Mouse (Mus musculus) layer of hippocampus, postnatal 25 days (tissue): ENCODE results near the gene Dyx1c1. TPM values are rescaled to one million over a fixed set of nuclear protein-coding genes. Genes with fewer than 3 reads are reported as not detected.

Experiments used
- DNase-seq, 2 experiments: peaks; one replicate each; pipeline ENCODE4 v3.0.0; 2022; ENCODE audit warnings: mixed read lengths in 2 of 2, low spot score in 1 of 2; ENCODE audit errors: extremely low spot score in 1 of 2
- microRNA-seq, 2 experiments: library from miRNA; unstranded; fragments of <30 nt; microRNA quantifications; one replicate each; pipeline ENCODE4 v1.2.0; 2021
- total RNA-seq, 2 experiments: library from RNA; stranded (reverse); gene quantifications; 2 replicates each; pipeline ENCODE4 v1.2.3; 2021

Dyx1c1 gene
- total RNA-seq, 2 experiments from 2014 or later, result 2.0 to 2.5 TPM

- no peak for DNase-seq
Measured at GRCm38 (mm10) chr9:73020566-73021097, 62.0 kb downstream of the Dyx1c1 start.

Small RNA genes lying within 50 kb of the gene (microRNA-seq; reads per million reads assigned to microRNA genes)
- gene Gm27353, result 0 reads per million in 2 experiments

Other genes starting within 250 kb of the Dyx1c1 start
- gene Prtg, start 151.9 kb upstream of the Dyx1c1 start, total RNA-seq, result 1 to 10 TPM; 1.6 to 2.2 TPM
- 10 to 100 TPM; 25.6 to 28.4 TPM for gene Pygo1, start 33.1 kb upstream of the Dyx1c1 start, total RNA-seq
- gene Gm44503, start 67 bp downstream of the Dyx1c1 start, total RNA-seq, result under 1 TPM in 1 of 2 experiments, not detected in 1; 0.25 TPM
- gene Ccpg1os, start 26.6 kb downstream of the Dyx1c1 start, total RNA-seq, result 10 to 100 TPM in 1 of 2 experiments, 1 to 10 TPM in 1; 9.9 to 11.1 TPM
- 100 to 1,000 TPM; 134 to 158 TPM for gene Ccpg1, start 26.6 kb downstream of the Dyx1c1 start, total RNA-seq
- 10 to 100 TPM; 13.7 to 18.1 TPM for gene Pigb, start 81.6 kb downstream of the Dyx1c1 start, total RNA-seq
- gene Rab27a, start 86.1 kb downstream of the Dyx1c1 start, total RNA-seq, result 10 to 100 TPM; 11.4 to 11.9 TPM
- 1 to 10 TPM; 3.9 to 4.6 TPM for gene Khdc3, start 143.1 kb downstream of the Dyx1c1 start, total RNA-seq
- gene Gm20509, start 143.7 kb downstream of the Dyx1c1 start, total RNA-seq, result 1 to 10 TPM in 1 of 2 experiments, under 1 TPM in 1; 0.42 to 1.1 TPM
- 10 to 100 TPM; 61.9 to 64.8 TPM for gene Rsl24d1, start 154.6 kb downstream of the Dyx1c1 start, total RNA-seq